Mouse (Mus musculus): ENCODE measurements at regions not wholly inside any gene's neighbourhood (a gene's known extent, or its start where the extent isn't known, plus 50 kb on each side); places are given as distances from the start of the nearest gene placed in this dataset.
"Not testable (repeated sequence)": the region's sequence is repeated elsewhere in the genome, so short reads cannot be mapped to it uniquely, and the experiment has no call there.

- Histone ChIP-seq H3K9ac (no peak overlapping the region), H3K36me3 (no peaks in the 10 kb centered on the region), H3K4me1 (no peaks in the 10 kb centered on the region), H3K9me3 (no peaks in the 10 kb centered on the region), H3K4me2 (no peak overlapping the region), H3K27me3 (no peaks in the 10 kb centered on the region), H3K27ac (no peak overlapping the region), H3K4me3 (no peak overlapping the region)
- WGBS: 75% methylated on average over 2 of the region's 2 CpGs
- no peak for ATAC-seq (ENCODE audit: insufficient number of reproducible peaks, low FRiP score, low TSS enrichment, low read depth)
Measured at GRCm38 (mm10) chr13:81020811-81021210, 137.6 kb downstream of the Arrdc3 start.

DNA sequence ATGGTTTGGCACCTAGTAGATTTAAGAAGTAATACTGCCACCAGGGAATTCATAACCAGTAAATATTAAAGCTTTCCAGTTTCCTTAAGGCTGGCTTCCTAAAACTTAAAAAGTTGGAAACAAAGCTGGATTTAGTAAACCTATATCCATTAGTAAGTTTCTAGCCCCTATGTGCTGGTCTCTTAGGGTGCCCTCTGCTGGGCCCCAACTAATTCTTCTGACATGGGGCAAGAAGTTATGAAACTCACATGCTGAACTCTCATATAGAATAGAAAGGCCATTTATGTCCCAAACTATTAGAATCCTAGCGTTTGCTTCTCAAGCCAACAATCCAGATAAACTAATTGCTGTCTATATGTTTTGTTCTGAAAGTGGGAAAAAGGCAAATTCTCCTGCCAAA, 139.2 kb downstream of the Arrdc3 start:
- 79% methylated on average over 1 of the region's 1 CpGs for WGBS
- Histone ChIP-seq H3K27ac (no peak overlapping the region), H3K9ac (no peak overlapping the region), H3K4me3 (no peak overlapping the region), H3K27me3 (no peaks in the 10 kb centered on the region), H3K9me3 (no peaks in the 10 kb centered on the region), H3K36me3 (no peaks in the 10 kb centered on the region), H3K4me1 (no peaks in the 10 kb centered on the region), H3K4me2 (no peak overlapping the region)
- ATAC-seq (ENCODE audit: insufficient number of reproducible peaks, low FRiP score, low TSS enrichment, low read depth): no peak

GRCm38 (mm10) chr13:81025241-81025760, 142.1 kb downstream of the Arrdc3 start:
- H3K9ac ChIP-seq; H3K27ac ChIP-seq; H3K4me1 ChIP-seq; H3K27me3 ChIP-seq; H3K36me3 ChIP-seq; ATAC-seq (ENCODE audit: insufficient number of reproducible peaks, low FRiP score, low TSS enrichment, low read depth); H3K4me3 ChIP-seq; H3K9me3 ChIP-seq; H3K4me2 ChIP-seq: not testable (repeated sequence)
- WGBS: 91% methylated on average over 14 of the region's 14 CpGs

- WGBS: 87% methylated on average over 1 of the region's 1 CpGs
- no peak overlapping the region for H3K9ac ChIP-seq
- no peak overlapping the region for H3K4me3 ChIP-seq
- H3K36me3 ChIP-seq: no peaks in the 10 kb centered on the region
- H3K4me1 ChIP-seq: no peaks in the 10 kb centered on the region
- no peak overlapping the region for H3K27ac ChIP-seq
- H3K27me3 ChIP-seq: no peaks in the 10 kb centered on the region
- no peak for ATAC-seq (ENCODE audit: insufficient number of reproducible peaks, low FRiP score, low TSS enrichment, low read depth)
- H3K9me3 ChIP-seq: no peaks in the 10 kb centered on the region
- H3K4me2 ChIP-seq: no peak overlapping the region
Measured at GRCm38 (mm10) chr13:81037316-81037715, 154.1 kb downstream of the Arrdc3 start.

- WGBS: 85% methylated on average over 4 of the region's 4 CpGs
- H3K27me3 ChIP-seq: no peaks in the 10 kb centered on the region
- H3K9me3 ChIP-seq: no peaks in the 10 kb centered on the region
- no peak overlapping the region for H3K9ac ChIP-seq
- H3K4me1 ChIP-seq: no peaks in the 10 kb centered on the region
- no peak overlapping the region for H3K27ac ChIP-seq
- no peak overlapping the region for H3K4me3 ChIP-seq
- no peaks in the 10 kb centered on the region for H3K36me3 ChIP-seq
- ATAC-seq (ENCODE audit: insufficient number of reproducible peaks, low FRiP score, low TSS enrichment, low read depth): no peak
- H3K4me2 ChIP-seq: no peak overlapping the region
Measured at GRCm38 (mm10) chr13:81038736-81039135, 155.6 kb downstream of the Arrdc3 start.

DNA sequence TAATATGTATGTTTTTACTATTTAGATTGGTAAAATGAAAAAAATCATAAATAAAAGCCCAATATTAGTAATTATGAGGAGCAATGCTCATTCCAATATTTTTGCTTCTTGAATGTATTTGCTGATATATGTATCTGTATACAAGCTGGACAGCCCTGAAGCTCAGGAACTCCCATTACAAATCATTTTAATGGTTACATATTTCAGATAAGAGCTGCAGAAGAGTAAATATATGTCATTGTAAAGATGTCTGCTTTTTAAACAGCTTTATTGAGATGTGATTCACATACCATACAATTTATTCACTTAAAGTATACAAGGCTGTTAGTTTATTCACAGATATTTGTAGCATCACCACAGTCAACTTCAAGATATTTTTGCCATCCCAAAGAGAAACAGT, 157.3 kb downstream of the Arrdc3 start:
- no peaks in the 10 kb centered on the region for H3K27me3 ChIP-seq
- ATAC-seq (ENCODE audit: insufficient number of reproducible peaks, low FRiP score, low TSS enrichment, low read depth): no peak
- no peak overlapping the region for H3K27ac ChIP-seq
- H3K4me3 ChIP-seq: no peak overlapping the region
- no peaks in the 10 kb centered on the region for H3K4me1 ChIP-seq
- no peak overlapping the region for H3K9ac ChIP-seq
- H3K4me2 ChIP-seq: no peak overlapping the region
- no peaks in the 10 kb centered on the region for H3K36me3 ChIP-seq
- no peaks in the 10 kb centered on the region for H3K9me3 ChIP-seq

DNA sequence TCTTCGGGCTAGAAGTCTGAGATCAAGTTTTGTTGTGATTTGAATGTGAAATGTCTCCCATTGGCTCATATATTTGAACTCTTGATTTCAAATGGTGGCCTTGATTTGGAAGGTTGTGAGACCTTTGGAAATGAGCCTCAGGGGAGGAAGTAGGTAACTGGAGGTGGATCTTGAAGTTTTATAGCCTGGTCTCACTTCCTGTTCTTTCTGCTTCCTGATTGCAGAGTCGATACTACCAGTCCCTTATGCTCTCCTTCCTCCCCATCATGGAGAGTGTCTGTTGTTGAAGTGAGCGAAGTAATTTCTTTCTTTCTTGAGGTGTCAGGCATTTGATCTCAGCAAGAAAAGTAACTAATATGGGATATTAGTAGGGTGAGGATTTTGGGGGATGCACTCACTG, 158.5 kb downstream of the Arrdc3 start:
- Histone ChIP-seq H3K9ac (no peak overlapping the region), H3K4me2 (no peak overlapping the region), H3K27me3 (no peaks in the 10 kb centered on the region), H3K4me1 (no peaks in the 10 kb centered on the region), H3K27ac (no peak overlapping the region), H3K36me3 (no peaks in the 10 kb centered on the region), H3K4me3 (no peak overlapping the region), H3K9me3 (no peaks in the 10 kb centered on the region)
- WGBS: 74% methylated on average over 3 of the region's 3 CpGs
- ATAC-seq (ENCODE audit: insufficient number of reproducible peaks, low FRiP score, low TSS enrichment, low read depth): no peak
